12 mouse cellular contexts compared by ENCODE assay signal in the genomic region with DNA sequence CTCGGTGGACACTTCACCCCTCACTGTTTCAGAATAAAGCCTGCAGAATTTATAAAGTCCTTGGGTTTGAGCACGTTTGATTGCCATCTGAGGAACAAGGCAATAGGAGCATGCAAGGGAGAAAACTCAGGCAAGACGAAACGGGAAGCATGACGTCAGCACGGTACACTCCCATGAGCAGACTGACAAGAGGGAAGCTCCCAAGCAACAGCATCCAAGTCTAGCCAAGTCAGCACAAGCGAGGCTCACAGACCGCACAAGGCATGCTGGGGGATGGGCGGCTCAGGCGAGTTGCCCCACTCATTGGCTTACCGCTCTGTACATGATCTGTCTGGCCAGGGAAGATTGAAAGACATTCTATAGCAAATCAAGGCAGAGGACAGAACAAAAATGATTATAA. TPM values are rescaled to one million over a fixed set of nuclear protein-coding genes. Genes with fewer than 3 reads are reported as not detected.
A peak's percentile ranks its signal among the peaks of the same experiment; 100 is the strongest.
DNase-seq lines count a peak whose midpoint lies in the region; ATAC-seq lines count a peak whose summit lies in the region.
"Had no signal": no experiment of that assay in that cellular context is flagged by ENCODE, and none has a peak within 500 bp of the region (broad histone marks: within the 10 kb centered on the region; RNA-seq: fewer than 3 reads in every experiment).

No protein-coding gene starts in this region.

- 0 out of 2 replicates have a peak, but pooled peaks have one; percentile 17 for ATAC-seq in frontal cortex, adult (ENCODE audit: low TSS enrichment)
- no peak for ATAC-seq in forebrain, embryonic 11.5 days (replicated peaks; ENCODE audit: low FRiP score)

- no peak overlapping the region for H3K9ac ChIP-seq in forebrain, embryonic 11.5 days (ENCODE audit: low read length)
- H3K9ac ChIP-seq: heart, embryonic 15.5 days; neural tube, embryonic 12.5 days had no signal

- WGBS in forebrain, embryonic 11.5 days: 87% methylated on average over 11 of the region's 11 CpGs

- no peaks in the 10 kb centered on the region for H3K4me1 ChIP-seq in forebrain, embryonic 11.5 days (replicated peaks; ENCODE audit: control insufficient read depth, insufficient read depth, low read length)
- H3K4me1 ChIP-seq: heart, embryonic 15.5 days; neural tube, embryonic 12.5 days had no signal

- no peaks in the 10 kb centered on the region; the same call in 1 of the 2 replicates for H3K36me3 ChIP-seq in forebrain, embryonic 11.5 days (ENCODE audit: control insufficient read depth, insufficient read depth, low read length)

- no peak overlapping the region for H3K4me3 ChIP-seq in forebrain, embryonic 11.5 days (ENCODE audit: low read depth, low read length)
- H3K4me3 ChIP-seq: heart, embryonic 15.5 days; neural tube, embryonic 12.5 days had no signal

- no peak overlapping the region for H3K4me2 ChIP-seq in forebrain, embryonic 11.5 days (ENCODE audit: low read depth, low read length, severe bottlenecking)
- H3K4me2 ChIP-seq: heart, embryonic 15.5 days; neural tube, embryonic 12.5 days had no signal

- no peak for DNase-seq in frontal cortex, postnatal 36 days (ENCODE audit: low spot score in 2 of 2)
- DNase-seq in lung, postnatal 14 days: peak; percentile 19
- DNase-seq in lung, postnatal 10 days: no peak
- DNase-seq in heart, postnatal 4 days: peak; percentile 20
- DNase-seq in right cerebral cortex, postnatal 25 days: peak; percentile 20
- DNase-seq in forebrain, embryonic 11.5 days (ENCODE audit: low spot score): no peak
- DNase-seq in cerebellum, adult 9-10 months: no peak
- DNase-seq: kidney, adult 9 months; thymus, postnatal 36 days had no signal

- H3K27me3 ChIP-seq in forebrain, embryonic 11.5 days (ENCODE audit: control insufficient read depth, insufficient read depth, low read length): no peaks in the 10 kb centered on the region
- H3K27me3 ChIP-seq: heart, embryonic 15.5 days; neural tube, embryonic 12.5 days had no signal

- H3K9me3 ChIP-seq in forebrain, embryonic 11.5 days (ENCODE audit: control insufficient read depth, low read length): no peaks in the 10 kb centered on the region
- H3K9me3 ChIP-seq: heart, embryonic 15.5 days; neural tube, embryonic 12.5 days had no signal

- H3K27ac ChIP-seq in forebrain, embryonic 11.5 days (ENCODE audit: low read depth, low read length): no peak overlapping the region
- H3K27ac ChIP-seq: heart, embryonic 15.5 days; neural tube, embryonic 12.5 days had no signal

RNA-seq across cellular contexts. Expression of gene Nit2, which starts 14.0 kb away (rescaled TPM):
- total RNA-seq in heart, postnatal 4 days (2021): 10 to 100 TPM; 27.7 to 29.0 TPM
- 52.6 and 53.7 TPM in 2 replicates for polyA plus RNA-seq in forebrain, embryonic 11.5 days (2014; fragmentation: Nextera tagmentation; extraction: Ambion mirVana)

RNA-seq across cellular contexts. Expression of gene Tbc1d23, which starts 50.1 kb away (rescaled TPM):
- total RNA-seq in heart, postnatal 4 days (2021): 10 to 100 TPM; 33.4 to 33.8 TPM
- polyA plus RNA-seq in forebrain, embryonic 11.5 days (2014; fragmentation: Nextera tagmentation; extraction: Ambion mirVana): 20.9 and 26.5 TPM in 2 replicates

RNA-seq across cellular contexts. Expression of gene Tomm70a, which starts 59.7 kb away (rescaled TPM):
- total RNA-seq in heart, postnatal 4 days (2021): 10 to 100 TPM; 59.8 to 62.8 TPM
- 68.6 TPM in 2 replicates for polyA plus RNA-seq in forebrain, embryonic 11.5 days (2014; fragmentation: Nextera tagmentation; extraction: Ambion mirVana)

Comparison
In these comparisons a context has a peak if more than half of its experiments do, and no peak if none do; other contexts are left out.
1. DNase-seq: peak in lung, postnatal 14 days (single experiment), heart, postnatal 4 days (single experiment) and right cerebral cortex, postnatal 25 days (single experiment); none in frontal cortex, postnatal 36 days (0 of 2), lung, postnatal 10 days (single experiment), forebrain, embryonic 11.5 days (single experiment) and cerebellum, adult 9-10 months (single experiment).